Mouse (Mus musculus) myocyte (in vitro differentiated cells): ENCODE measurements around the gene Ccnq.

Experiments
- E2F4 ChIP-seq: IDR thresholded peaks from one replicate; pipeline ENCODE4 v1.6.1; 2011; ENCODE audit warnings: mild to moderate bottlenecking, control low read depth, moderate library complexity; ENCODE audit not compliant: insufficient read depth
- MAX ChIP-seq: IDR thresholded peaks from one replicate; pipeline ENCODE4 v1.6.1; 2011; ENCODE audit warnings: low read depth, mild to moderate bottlenecking, control low read depth
- TCF12 ChIP-seq: IDR thresholded peaks from one replicate; pipeline ENCODE4 v1.6.1; 2011; ENCODE audit warnings: mild to moderate bottlenecking, control low read depth; ENCODE audit not compliant: poor library complexity, insufficient read depth, severe bottlenecking

DNA sequence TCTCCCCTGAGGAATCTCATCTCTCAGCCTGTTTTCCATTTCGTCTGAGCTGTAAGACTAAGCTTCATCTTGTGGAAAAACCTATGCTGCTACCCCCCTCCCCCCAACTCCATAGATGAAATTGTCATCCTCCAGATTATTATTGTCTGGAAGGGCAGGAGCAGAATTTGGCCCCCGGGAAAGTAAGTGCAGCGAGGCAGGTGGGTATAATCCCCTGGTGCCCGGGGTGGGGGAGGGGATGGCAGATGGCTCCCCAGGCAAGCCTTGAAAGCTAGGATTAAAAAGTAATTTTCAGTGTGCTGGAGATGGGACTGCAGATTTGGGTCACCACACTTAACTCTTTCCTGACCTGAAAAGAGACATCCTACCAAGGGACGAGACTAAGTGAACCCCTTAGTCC lies 10.7 kb upstream of the Ccnq start:
- TF ChIP-seq MAX (no peak), E2F4 (no peak), TCF12 (no peak)
